Mouse (Mus musculus) erythroblast, embryonic 14.5 days (primary cell): Measurements from ENCODE around the gene Sh3pxd2a. TPM values are rescaled to one million over a fixed set of nuclear protein-coding genes. Genes with fewer than 3 reads are reported as not detected.

Experiments
- H3K27me3 ChIP-seq: 2 replicates; pipeline ENCODE4 v1.6.1; 2012; ENCODE audit warnings: inconsistent platforms; ENCODE audit not compliant: control insufficient read depth
- H3K36me3 ChIP-seq: 2 replicates; pipeline ENCODE4 v1.6.1; 2012; ENCODE audit warnings: mild to moderate bottlenecking, inconsistent platforms; ENCODE audit not compliant: control insufficient read depth
- H3K4me1 ChIP-seq: 2 replicates; pipeline ENCODE4 v1.6.1; 2012; ENCODE audit warnings: inconsistent platforms; ENCODE audit not compliant: control insufficient read depth
- H3K4me3 ChIP-seq: replicated peaks from 2 replicates; pipeline ENCODE3; 2012; ENCODE audit warnings: moderate library complexity, mild to moderate bottlenecking, inconsistent platforms
- H3K9me3 ChIP-seq: 2 replicates; pipeline ENCODE4 v1.6.1; 2012; ENCODE audit warnings: low read length, inconsistent platforms, mixed read lengths; ENCODE audit not compliant: control insufficient read depth
- GATA1 ChIP-seq: IDR thresholded peaks from 2 replicates; pipeline ENCODE4 v1.6.1; 2012; ENCODE audit warnings: low read length, inconsistent platforms, mixed read lengths
- TAL1 ChIP-seq: IDR thresholded peaks from 3 replicates; pipeline ENCODE4 v1.6.1; 2012; ENCODE audit warnings: low read length, inconsistent platforms, mixed read lengths
- polyA plus RNA-seq: library from polyadenylated mRNA; stranded (reverse); fragments of >175 nt; gene quantifications from 2 replicates; pipeline ENCODE4 v1.2.3, GENCODE M21; 2012

Sh3pxd2a gene
- polyA plus RNA-seq, 1 experiment: 0.10 TPM

- H3K4me1 ChIP-seq: peaks cover 49% of the 10 kb centered on the region
- H3K27me3 ChIP-seq: no peaks in the 10 kb centered on the region
- no peak for TF ChIP-seq TAL1
- TF ChIP-seq GATA1: no peak
- peaks cover 7% of the 10 kb centered on the region for H3K36me3 ChIP-seq
- H3K9me3 ChIP-seq: no peaks in the 10 kb centered on the region
- no peak overlapping the region for H3K4me3 ChIP-seq
Measured at GRCm38 (mm10) chr19:47423632-47424031, 40.6 kb downstream of the Sh3pxd2a start.

GRCm38 (mm10) chr19:47421128-47421898 lies 42.9 kb downstream of the Sh3pxd2a start:
- TF ChIP-seq TAL1 (no peak), GATA1 (no peak)
- Histone ChIP-seq H3K4me1 (peaks cover 37% of the 10 kb centered on the region), H3K36me3 (peaks cover 7% of the 10 kb centered on the region), H3K9me3 (no peaks in the 10 kb centered on the region), H3K4me3 (no peak overlapping the region), H3K27me3 (no peaks in the 10 kb centered on the region)

GRCm38 (mm10) chr19:47420539-47420938 lies 43.7 kb downstream of the Sh3pxd2a start:
- TF ChIP-seq GATA1: no peak
- TF ChIP-seq TAL1: no peak
- H3K9me3 ChIP-seq: no peaks in the 10 kb centered on the region
- no peaks in the 10 kb centered on the region for H3K27me3 ChIP-seq
- no peak overlapping the region for H3K4me3 ChIP-seq
- H3K4me1 ChIP-seq: peaks cover 38% of the 10 kb centered on the region
- peaks cover 7% of the 10 kb centered on the region for H3K36me3 ChIP-seq

GRCm38 (mm10) chr19:47419208-47419607 lies 45.0 kb downstream of the Sh3pxd2a start:
- Histone ChIP-seq H3K4me3 (no peak overlapping the region), H3K27me3 (no peaks in the 10 kb centered on the region), H3K9me3 (no peaks in the 10 kb centered on the region), H3K36me3 (peaks cover 6% of the 10 kb centered on the region), H3K4me1 (peaks cover 39% of the 10 kb centered on the region)
- TF ChIP-seq GATA1: no peak
- TF ChIP-seq TAL1: no peak

GRCm38 (mm10) chr19:47416161-47416560 lies 48.0 kb downstream of the Sh3pxd2a start:
- Histone ChIP-seq H3K9me3 (no peaks in the 10 kb centered on the region), H3K4me3 (no peak overlapping the region)

GRCm38 (mm10) chr19:47414142-47414905 lies 49.9 kb downstream of the Sh3pxd2a start:
- H3K36me3 ChIP-seq: peaks cover 2% of the 10 kb centered on the region; the same call in 1 of the 2 replicates
- peaks cover 48% of the 10 kb centered on the region for H3K4me1 ChIP-seq
- no peaks in the 10 kb centered on the region for H3K9me3 ChIP-seq
- TF ChIP-seq GATA1 (no peak), TAL1 (no peak)
- no peak overlapping the region for H3K4me3 ChIP-seq
- H3K27me3 ChIP-seq: no peaks in the 10 kb centered on the region

More at GRCm38 (mm10) chr19:47416161-47416560, 48.0 kb downstream of the Sh3pxd2a start:
- Histone ChIP-seq H3K4me1 (peaks cover 37% of the 10 kb centered on the region), H3K27me3 (no peaks in the 10 kb centered on the region), H3K36me3 (peaks cover 2% of the 10 kb centered on the region; the same call in 1 of the 2 replicates)
- no peak for TF ChIP-seq TAL1
- no peak for TF ChIP-seq GATA1

GRCm38 (mm10) chr19:47413458-47414005 lies 50.7 kb downstream of the Sh3pxd2a start:
- H3K9me3 ChIP-seq: no peaks in the 10 kb centered on the region
- TF ChIP-seq GATA1 (no peak), TAL1 (no peak)
- no peaks in the 10 kb centered on the region for H3K27me3 ChIP-seq
- peaks cover 55% of the 10 kb centered on the region for H3K4me1 ChIP-seq
- no peak overlapping the region for H3K4me3 ChIP-seq
- peaks cover 3% of the 10 kb centered on the region; the same call in 1 of the 2 replicates for H3K36me3 ChIP-seq

- H3K4me1 ChIP-seq: peaks cover 56% of the 10 kb centered on the region
- no peak overlapping the region for H3K4me3 ChIP-seq
- H3K36me3 ChIP-seq: peaks cover 9% of the 10 kb centered on the region
- peaks cover 4% of the 10 kb centered on the region for H3K9me3 ChIP-seq
- no peak for TF ChIP-seq TAL1
- no peaks in the 10 kb centered on the region for H3K27me3 ChIP-seq
Measured at GRCm38 (mm10) chr19:47412566-47413248, 51.5 kb downstream of the Sh3pxd2a start.

- Histone ChIP-seq H3K36me3 (peaks cover 22% of the 10 kb centered on the region), H3K4me1 (peaks cover 73% of the 10 kb centered on the region), H3K27me3 (no peaks in the 10 kb centered on the region), H3K9me3 (peaks cover 4% of the 10 kb centered on the region), H3K4me3 (no peak overlapping the region)
- TF ChIP-seq TAL1: no peak
- TF ChIP-seq GATA1: no peak
Measured at GRCm38 (mm10) chr19:47410301-47410700, 53.9 kb downstream of the Sh3pxd2a start.
